Mouse (Mus musculus) left cerebral cortex, postnatal 25 days (tissue): ENCODE results near the gene Gm11492. TPM values are rescaled to one million over a fixed set of nuclear protein-coding genes. Genes with fewer than 3 reads are reported as not detected.

ENCODE experiments used
- DNase-seq, 2 experiments: peaks; one replicate each; pipeline ENCODE4 v3.0.0; 2022; ENCODE audit warnings: low spot score in 2 of 2, mixed read lengths in 1 of 2
- intact Hi-C: fragments of 180-260 bp; cut with DNase I; formaldehyde crosslinking; loops from one replicate; pipeline ENCODE4 v1.15.1; 2025
- total RNA-seq, 2 experiments: library from RNA; stranded (reverse); gene quantifications; 2 replicates each; pipeline ENCODE4 v1.2.3; 2021

Gm11492 gene
- not detected for total RNA-seq

- intact Hi-C loops, result no loop called here
- no peak for DNase-seq
Observed at GRCm38 (mm10) chr11:87566501-87566900, at the start of gene Gm11492. Gene Gm11492, plus strand, starts transcription at chr11:87566653.

DNA sequence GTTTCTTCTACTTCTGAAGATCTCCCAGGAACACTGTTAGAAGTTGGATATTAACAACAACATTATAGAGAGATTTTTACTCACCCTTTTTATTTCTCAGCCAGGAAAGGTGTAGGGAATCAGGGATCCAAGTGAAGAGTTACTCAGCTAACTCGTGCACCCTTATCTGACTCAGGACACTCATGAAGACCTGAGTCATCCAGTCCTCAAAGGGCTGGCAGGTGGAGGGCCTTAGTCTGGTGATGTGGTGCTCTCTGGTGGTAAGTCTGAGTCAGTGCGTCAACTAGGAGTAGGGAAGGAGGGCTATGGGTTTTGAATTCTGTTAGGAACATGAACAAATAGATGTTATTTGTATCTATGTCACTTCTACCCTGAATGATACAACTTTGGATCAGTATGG lies 47.2 kb upstream of the Gm11492 start:
- intact Hi-C loops, result no loop called here
- peak; percentile 4 to 49 for DNase-seq

DNA sequence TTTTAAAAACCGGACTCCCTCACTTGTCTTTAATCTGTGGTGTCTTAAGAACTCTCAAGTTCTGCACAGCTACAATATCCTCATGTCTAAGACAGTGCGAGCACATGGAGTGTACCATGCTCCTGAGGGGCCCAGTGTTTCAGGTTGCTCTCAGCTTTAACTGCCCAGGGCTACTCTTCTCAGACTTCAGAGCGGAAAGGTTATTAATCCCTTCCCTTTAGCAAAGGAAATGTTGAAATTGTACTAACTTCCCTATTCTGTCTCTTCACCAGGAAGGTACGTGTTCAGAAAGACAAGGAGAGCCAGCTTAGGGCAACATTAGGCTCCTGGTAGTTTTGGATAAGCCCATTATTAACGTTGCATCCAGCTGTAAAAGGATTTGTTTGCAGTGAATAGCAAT lies 43.0 kb upstream of the Gm11492 start:
- DNase-seq, result no peak
- intact Hi-C loops, result no loop called here

DNA sequence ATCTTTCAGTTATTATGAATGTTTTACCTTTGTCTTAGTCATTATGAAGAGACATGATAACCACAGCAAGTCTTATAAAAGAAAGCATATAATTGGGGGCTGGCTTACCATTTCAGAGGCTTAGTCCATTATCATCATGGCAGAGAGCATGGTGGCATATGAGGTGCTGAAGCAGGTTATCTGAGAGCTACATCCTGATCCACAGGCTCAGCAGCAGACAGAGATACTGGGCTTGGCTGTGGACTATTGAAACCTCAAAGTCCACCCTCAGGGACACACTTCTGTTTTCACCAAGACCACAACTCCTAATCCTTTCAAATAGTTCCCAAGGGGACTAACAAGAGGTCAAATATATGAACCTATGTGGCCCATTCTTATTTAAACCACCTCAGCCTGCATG lies 42.5 kb upstream of the Gm11492 start:
- no peak for DNase-seq
- intact Hi-C loops, result no loop called here

- intact Hi-C loops, result no loop called here
Observed at GRCm38 (mm10) chr11:87524780-87525179, 41.7 kb upstream of the Gm11492 start.

GRCm38 (mm10) chr11:87527364-87527763 lies 39.1 kb upstream of the Gm11492 start:
- no peak for DNase-seq
- intact Hi-C loops, result no loop called here

More at GRCm38 (mm10) chr11:87524780-87525179, 41.7 kb upstream of the Gm11492 start:
- no peak for DNase-seq

DNA sequence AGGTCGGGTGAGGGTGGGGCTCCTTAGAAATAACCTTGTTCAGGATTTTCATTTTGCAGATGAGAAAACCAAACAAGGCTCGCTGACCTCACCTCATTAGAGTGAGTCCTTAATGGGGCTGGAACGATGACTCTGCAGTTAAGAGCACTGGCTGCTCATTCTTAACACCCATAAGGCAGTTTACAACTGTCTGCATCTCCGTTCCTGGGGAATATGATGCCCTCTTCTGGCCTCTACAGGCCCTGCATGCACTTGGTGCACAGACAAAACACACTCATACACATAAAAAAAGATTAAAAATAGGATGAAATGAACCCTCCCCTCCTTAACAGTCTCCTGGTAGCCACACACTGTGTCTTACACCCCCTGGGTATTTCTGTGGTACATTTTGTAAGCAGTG lies 38.5 kb upstream of the Gm11492 start:
- no peak for DNase-seq
- intact Hi-C loops, result no loop called here

- intact Hi-C loops, result no loop called here
- no peak for DNase-seq
Observed at GRCm38 (mm10) chr11:87531695-87532094, 34.8 kb upstream of the Gm11492 start.

DNA sequence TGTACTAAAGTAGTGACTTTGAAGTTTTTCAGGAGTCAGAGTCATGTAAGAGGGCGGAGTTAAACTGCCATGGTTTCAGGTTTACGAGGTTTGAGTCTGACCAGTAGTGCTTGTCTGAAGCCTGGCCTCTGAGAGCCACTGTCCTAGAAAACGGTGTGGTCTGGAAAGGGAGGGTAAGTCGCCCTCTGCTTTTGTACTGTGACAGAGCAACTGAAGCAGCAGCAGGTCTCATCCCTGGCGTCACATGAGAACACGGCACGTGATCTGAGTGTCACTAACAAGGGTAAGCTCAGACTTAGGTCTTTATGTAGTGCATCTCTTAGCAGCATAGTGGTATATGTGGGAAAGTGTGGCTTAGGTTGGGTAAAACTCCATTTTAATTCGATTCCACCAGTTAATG lies 24.2 kb upstream of the Gm11492 start:
- DNase-seq, result no peak
- intact Hi-C loops, result no loop called here

DNA sequence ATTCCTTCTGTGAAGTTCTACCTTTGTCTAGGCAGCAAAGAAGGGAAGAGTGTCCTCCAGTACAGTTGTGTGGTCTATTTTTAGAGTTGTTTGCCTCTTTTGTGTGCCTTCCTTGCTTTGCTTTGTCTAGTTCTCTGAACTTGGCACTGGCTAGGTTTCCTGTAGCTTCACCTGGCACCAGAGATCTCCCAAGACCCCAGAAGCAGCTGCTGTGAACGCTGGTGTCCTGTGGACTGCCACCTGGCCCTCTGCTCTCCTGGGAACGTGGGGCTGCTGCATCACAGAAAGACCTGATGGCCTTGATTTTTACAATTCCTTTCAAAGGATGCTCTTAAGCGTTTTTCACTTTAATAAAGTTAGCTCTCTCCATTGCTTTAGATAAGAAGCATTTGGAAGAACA lies 23.5 kb upstream of the Gm11492 start:
- no peak for DNase-seq
- intact Hi-C loops, result no loop called here

- intact Hi-C loops, result no loop called here
- peak in 1 of 2 experiments; percentile 79 for DNase-seq
Observed at GRCm38 (mm10) chr11:87553342-87553741, 13.1 kb upstream of the Gm11492 start.

- DNase-seq, result no peak
Observed at GRCm38 (mm10) chr11:87554386-87554785, 12.1 kb upstream of the Gm11492 start.

DNA sequence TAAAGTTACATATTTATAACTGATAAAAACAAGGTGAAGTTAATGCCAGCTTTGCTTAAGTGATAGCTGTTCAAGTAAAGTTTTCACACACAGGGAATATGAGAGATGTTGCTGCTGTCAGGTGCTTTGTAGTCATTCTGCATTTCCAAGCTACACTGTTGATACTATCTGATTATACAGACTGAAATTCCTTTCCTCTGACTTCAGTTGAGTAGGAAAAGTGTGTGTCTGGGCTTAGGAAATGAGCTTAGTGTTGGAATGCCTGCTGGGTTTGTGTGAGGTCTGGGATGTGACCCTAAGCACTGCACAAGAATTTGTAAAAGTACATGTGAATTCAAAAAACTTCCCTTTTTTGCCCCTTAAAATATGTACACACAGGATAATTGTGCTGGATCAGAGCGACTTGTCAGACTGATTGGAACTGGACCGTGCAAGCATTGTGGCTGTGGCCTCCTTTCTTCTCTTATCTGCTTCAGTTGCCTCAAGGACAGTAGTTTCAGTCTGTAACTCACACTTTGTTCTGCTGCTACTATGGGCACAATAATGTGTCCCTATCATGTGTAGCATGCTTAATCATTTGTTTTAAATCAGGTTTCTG lies 11.2 kb upstream of the Gm11492 start:
- intact Hi-C loops, result no loop called here
- DNase-seq, result no peak

More at GRCm38 (mm10) chr11:87554386-87554785, 12.1 kb upstream of the Gm11492 start:
- intact Hi-C loops, result no loop called here

DNA sequence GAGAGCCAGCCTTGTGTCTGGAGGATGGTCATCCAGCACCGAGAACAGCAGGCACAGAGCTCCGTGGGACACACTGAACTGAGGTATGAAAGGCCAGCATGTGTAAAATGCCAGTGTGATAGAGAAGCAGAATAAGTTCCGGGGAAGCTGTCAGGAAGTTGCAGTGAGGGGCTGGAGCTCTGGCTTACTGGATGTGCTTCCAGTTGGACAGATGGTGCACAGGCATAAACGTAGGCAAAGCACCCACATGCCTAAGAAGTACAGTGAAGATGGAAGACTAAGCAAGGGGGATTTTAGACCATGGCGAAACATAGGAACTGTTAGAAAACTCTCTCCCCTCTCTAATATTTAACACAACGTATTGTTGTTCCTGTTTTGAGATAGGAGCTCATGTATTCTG lies 5.2 kb upstream of the Gm11492 start:
- intact Hi-C loops, result no loop called here
- DNase-seq, result peak in 1 of 2 experiments; percentile 64

DNA sequence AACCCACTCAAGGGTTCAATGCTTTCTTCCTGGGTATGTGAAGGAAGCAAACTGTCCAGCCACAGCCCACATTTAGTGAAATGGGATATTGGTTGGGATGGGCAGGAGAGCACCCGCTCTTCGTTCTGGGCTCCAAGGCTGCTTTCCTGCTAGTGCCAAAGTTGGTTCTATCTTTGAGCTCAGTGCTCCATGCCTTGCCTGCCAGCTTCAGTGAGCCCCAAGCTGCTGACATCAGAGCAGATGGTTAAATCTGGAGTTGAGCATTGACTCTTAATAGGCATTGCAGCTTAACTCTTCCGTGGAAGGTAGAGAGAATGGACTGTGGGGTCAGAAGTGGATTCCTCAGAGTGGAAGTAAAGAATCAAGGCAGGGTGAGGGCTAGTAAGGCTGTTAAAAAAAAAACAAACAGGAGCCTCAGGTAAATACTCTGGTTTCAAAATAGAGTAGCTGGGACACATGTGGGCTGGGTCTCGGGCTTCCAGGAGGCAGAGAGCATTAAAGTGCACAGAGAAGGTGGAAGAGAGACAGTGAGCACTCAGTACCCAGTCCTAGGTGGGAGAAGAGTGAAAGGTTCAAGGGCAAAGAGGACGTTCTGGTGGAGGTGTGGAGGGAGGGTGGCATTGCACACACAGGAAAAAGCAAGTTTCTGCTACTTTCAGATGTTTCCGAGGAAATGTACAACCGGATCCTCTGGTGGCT lies 2.0 kb downstream of the Gm11492 start, which contains the start of gene Sept4:
Gene Sept4 (plus strand): TSS at position 649 of the 699 bp plus-strand sequence.
- intact Hi-C loops, result no loop called here
- DNase-seq, result peak in 1 of 2 experiments; percentile 51

DNA sequence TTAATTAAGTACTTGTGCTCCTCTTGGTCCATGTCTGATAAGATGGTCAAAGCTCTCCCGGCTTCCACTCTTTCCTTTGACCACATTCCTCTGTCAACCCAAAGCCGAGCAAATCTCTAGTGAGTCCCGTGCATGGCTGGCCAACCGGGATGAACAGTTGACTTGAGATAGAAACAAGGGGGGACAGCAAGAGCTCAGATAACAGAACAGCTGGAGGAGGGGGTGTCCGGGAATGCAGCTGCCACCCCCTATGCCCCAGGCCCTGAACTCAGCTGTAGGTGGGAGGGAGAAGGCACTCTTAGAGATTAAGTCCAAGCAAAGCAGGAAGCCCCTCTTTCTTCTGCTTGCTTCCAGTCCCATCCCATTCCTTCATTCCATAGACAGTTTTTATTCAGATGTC lies 4.3 kb downstream of the Gm11492 start:
- no peak for DNase-seq
- intact Hi-C loops, result no loop called here

- no peak for DNase-seq
- intact Hi-C loops, result no loop called here
Observed at GRCm38 (mm10) chr11:87571361-87571950, 5.0 kb downstream of the Gm11492 start.

GRCm38 (mm10) chr11:87573751-87574150 lies 7.3 kb downstream of the Gm11492 start:
- intact Hi-C loops, result no loop called here
- no peak for DNase-seq

DNA sequence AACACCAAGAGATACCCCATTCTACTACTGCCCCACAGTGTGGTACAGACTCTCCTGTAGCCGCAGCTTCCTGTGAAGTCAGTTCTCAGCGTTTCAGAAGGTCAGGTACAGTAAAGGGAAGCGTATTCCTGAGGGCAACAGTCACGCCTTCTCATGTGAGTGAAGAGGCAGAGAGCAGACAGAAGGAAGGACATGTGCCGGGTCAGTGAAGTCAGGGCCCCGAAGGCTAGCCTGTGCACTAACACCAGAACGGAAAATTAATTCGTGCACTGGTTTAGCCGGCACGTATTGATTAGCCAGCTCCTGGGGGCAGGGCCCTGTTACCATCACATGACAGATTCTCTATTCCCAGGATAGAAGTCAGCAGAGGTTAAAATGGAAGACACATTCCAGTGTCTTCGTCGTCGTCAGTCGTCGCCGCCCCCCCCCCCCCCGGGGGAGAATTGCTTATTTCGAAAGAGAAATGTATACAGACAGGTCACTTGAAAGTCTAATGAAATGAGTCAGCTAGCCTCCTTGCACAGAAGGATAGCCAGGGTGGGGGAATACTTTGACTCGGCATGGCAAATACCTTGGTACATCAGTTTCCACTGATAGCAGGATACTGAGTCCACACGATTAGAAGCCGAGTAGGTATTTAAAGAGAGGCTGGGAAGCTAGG lies 8.2 kb downstream of the Gm11492 start:
- no peak for DNase-seq
- intact Hi-C loops, result no loop called here

- peak in 1 of 2 experiments; percentile 57 for DNase-seq
- intact Hi-C loops, result no loop called here
Observed at GRCm38 (mm10) chr11:87577601-87578248, 11.3 kb downstream of the Gm11492 start.
